Mouse (Mus musculus) left cerebral cortex, adult 11 months (tissue): ENCODE results near the gene Efcab5.

Experiments
- DNase-seq: peaks from one replicate; pipeline ENCODE4 v3.0.0; 2022; ENCODE audit warnings: low spot score

Gene Efcab5

DNA sequence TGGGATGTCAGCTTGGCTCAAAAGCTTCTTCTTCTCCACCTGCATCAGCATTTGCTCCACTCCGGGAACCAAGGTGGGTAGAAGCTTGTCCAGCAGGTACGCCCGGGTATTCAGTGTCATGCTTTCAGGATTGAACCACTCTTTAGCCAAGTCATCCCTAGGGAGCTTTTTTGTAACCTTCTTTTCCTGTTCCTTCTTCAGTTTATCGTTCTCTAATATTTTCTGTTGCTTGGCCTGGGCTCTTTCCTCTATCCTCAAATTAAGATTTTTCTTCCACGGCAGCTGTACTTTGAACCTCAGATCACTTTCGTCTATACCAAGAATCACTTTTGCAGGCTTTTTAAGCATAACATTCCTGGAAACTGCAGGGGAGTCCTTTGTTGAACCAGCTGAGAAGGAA is at the start of gene Efcab5:
Gene Efcab5, minus strand, starts transcription at position 101 of the 400 bp plus-strand sequence.
- DNase-seq, result no peak

DNA sequence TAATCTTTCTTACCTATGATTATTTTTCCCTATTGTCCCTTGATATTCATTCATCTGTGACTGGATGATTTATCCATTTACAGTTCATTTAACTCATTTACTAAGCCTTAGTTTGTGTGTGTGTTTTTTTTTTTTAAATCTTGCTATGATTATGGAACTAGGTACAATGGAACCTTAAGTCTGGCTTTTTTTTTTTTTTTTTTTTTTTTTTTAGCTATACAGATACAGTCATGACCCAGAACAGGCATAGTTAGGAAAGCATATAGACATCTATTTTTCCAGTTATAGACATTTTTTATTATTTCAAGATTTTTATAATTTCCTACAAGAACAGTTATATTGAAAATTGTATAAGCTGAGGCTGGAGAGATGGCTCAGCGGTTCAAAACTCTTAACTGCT is 46.5 kb upstream of the Efcab5 start:
- no peak for DNase-seq

DNA sequence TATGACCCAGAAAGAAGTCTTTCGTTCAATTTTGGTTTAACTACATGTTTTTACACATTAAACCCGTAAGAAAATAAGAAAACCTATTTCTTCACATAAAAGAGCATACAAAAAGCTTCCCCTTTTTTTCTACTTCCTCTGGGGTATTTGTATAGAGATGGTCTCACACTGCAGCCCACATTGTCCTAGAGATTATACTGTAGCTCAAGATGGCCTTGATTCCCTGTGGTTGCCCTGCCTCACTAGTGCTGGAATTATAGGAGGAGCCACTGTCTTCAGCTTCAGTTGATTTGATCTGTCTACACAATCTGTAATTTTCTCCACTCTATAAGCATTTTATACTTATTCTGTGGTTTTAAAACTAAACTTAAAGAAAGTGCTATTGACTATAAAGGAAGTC is 42.7 kb upstream of the Efcab5 start:
- no peak for DNase-seq

DNA sequence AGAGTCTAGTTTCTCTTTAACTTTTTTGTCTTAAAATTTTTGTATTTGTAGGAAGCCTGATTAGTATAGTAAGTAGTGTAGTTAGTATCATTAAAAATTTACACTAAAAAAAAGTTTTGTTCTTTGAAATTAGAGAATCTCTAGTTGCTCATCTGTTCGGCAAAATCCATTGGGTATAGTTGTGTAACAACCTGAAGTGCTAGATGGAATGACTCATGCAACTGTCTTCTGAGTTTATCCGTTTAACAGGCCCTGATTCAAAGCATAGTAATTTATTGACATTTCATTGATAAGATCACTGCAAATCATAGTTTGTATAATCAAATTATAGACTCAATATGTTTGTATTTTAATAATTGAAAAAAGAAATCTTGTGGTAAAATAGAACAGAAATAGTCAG is 42.0 kb upstream of the Efcab5 start:
- no peak for DNase-seq

DNA sequence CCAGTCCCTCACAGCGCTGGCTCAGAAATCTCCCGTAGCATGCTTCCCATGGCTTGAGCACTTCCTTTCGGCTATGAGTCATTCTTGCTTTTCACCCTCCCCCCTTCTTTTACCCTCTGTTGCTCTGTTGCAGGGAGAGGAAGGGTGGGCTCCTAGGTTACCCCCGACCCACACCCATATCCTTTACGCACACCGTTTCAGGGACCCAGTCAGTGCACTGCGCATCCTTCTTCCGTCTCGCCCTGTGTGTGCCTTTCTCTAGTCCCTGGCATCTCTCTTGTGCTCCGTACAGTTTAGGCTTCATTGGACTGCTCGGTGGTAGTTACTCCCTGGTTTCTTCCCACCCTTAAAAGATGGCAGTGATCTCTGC is 28.0 kb upstream of the Efcab5 start:
- DNase-seq, result peak; percentile 14

DNA sequence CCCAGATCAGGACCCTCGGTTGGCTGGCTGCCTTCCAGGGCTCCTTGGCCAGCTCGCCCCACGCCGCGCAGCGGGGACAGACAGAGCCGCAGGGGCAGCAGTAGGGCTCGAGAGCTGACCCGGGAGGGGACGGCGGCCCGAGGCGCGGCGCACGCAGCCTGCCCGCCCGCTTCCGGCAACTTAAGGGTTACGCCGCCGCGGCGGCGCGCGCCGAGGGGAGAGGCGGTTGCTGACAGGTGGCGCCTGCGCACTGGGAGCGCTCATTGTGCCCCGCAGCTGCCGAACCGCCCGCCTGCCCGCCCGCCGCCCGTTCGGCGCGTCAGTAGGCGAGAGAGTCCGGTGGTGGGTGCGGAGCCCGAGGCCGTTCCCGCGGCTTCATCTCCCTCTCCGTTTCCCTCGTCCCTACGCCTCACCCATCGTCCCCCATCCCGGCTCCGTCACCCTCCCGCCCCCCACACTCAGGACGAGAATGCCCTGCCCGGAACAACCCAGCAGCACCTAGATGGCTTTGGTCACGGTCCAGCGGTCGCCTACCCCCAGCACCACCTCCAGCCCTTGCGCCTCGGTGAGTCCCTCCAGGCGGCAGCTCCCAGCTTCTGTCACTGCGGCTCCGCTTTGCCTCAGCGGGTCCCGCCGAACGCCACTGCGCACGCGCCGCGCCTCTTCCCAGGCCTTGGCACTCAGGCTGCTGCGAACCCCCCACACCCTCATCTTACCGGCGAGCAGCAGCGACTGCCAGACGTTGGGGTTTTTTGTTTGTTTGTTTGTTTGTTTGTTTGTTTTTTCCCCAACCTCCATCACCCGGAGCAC is 27.4 kb upstream of the Efcab5 start, which contains the start of gene Ssh2:
Gene Ssh2, plus strand, starts transcription at position 337 of the 810 bp plus-strand sequence.
- DNase-seq, result peak; percentile 58

DNA sequence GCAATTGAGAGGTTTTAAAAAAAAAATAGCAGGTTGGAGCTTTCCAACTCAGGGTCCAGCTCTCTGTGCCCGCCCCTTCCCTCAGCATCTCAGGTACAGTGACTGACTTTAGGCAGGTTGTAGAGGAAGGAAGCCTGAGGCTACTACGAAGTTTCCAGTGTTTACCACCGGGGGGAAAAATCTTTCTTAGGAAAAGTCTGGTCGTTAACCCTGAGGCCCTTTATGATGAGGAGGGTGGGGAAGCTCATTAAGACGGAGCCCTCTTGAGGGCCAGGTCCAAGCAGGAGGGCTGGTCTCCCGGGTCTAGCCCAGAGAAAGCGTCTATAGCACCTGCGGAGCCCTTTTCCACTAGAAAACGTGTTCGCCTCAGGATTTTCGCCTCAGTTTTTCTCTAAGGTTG is 26.7 kb upstream of the Efcab5 start:
- no peak for DNase-seq

DNA sequence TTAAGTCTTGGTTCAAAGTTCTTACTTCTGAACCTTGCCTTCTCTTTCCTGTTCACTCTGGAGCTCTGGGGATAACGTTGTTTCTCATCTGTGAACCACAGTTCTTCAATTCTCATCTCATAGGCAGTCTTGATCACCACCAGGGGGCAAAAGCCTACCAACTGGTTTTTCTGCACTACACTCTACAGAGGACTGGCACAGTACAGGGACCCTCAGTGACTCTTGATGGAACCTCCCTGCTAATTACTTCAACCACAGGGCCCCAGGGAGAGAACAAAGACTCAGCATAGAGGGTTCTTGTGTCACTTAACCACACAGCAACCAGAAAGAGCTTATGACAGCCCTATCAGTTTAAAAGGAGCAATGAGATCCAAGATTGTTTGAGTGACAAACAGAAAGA is 26.0 kb upstream of the Efcab5 start:
- DNase-seq, result peak; percentile 44

DNA sequence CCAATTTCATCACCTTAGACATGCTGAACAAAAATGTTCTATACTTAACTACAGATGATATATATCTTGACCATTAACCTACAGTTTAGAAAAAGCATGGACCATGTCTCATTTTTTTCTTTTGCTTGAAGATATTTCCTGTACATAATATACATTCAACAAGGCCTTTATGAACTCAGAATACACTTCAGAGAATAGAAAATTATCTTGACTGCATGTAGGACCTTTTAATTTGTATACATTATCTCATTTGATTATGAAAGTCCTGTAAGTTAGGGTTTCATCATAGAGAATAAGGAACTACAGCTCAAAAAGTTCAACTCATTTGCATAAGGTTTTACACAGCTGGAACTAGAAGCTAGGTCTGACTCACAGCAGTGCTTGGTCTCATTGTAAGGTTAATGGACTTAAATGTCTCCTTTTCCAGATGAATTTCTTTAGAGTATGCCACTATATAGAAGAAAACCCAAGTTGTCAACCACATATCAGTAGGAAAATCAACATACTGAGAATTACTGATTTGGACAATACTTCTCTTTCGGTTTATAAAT is 25.4 kb upstream of the Efcab5 start:
- no peak for DNase-seq

DNA sequence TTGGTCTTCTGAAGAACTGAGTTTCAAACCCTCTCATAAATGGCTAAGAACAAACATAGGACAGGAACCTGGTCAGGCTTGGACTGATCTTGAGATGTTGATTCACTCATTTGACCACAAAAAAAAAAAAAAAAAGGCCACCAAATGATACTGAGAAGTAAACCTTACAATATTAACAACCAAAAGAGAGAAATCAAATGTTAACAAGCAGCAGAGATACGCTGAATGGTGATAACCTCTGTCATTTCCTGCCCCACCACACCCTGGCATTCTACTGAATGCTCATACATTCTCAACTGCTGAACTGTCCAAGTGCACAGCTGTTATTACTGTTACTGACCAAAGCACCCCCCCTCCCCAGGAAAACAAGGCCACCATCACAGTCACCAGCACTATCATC is 11.9 kb upstream of the Efcab5 start:
- no peak for DNase-seq

DNA sequence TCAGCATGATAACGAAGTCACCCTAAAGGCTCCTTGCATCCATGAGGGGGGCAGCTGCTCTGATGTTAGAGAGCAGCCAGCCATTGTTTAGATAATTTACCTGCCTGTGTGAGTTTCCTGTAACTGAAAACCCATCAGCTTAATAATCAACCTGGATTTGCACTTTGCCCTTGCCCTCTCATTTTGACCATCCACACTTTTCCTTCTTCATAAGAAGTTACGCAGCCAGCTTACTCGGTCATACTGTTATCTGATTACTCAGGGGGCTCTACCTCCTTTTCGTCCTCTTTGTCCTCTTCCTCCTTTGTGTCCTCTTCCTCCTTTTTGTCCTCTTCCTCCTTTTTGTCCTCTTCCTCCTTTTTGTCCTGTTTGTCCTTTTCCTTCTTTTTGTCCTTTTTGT is 10.9 kb upstream of the Efcab5 start:
- no peak for DNase-seq

DNA sequence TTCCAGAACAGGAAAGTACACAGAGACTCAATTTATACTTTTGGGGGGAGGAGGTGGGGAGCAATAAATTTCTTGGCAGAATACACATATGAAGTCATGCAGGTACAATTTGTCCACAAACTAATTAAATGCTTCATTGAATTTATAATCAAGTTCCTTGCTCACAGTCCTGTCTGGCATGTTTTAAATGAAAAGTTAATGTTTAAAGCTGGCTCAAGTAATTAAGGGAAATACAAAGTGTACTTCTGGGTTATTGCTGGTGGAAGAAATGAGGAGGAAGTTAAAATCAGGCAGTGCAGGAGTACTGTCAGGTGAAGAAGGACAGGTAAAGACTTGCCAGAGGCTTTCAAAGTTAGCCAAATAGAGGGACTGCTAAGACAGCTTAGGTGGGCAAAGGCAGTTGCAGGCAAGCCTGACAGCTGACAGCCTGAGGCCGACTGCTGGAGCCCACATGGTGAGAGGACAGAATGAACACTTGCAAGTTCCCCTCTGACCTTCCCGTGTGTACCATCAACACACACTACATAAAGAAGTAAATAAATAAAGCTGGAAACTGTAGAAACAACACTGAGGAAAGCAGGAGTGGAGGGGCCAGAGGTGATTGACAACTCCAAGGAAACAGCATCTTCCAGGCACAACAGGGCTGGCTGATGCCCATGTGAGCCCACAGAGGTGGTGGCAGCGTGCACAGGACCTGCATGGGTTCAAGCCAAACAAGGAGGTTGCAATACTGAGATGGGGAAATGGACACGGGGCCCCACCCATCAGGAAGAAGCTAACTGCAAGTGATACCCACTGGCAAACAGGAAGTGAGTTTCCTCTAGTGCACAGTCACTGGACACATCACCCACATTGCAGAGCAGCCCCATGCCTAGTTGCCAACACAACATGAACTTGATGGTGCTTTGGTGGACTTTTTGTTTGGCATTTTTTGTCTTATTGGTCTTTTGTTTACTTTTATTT is 7.7 kb upstream of the Efcab5 start:
- DNase-seq, result no peak

DNA sequence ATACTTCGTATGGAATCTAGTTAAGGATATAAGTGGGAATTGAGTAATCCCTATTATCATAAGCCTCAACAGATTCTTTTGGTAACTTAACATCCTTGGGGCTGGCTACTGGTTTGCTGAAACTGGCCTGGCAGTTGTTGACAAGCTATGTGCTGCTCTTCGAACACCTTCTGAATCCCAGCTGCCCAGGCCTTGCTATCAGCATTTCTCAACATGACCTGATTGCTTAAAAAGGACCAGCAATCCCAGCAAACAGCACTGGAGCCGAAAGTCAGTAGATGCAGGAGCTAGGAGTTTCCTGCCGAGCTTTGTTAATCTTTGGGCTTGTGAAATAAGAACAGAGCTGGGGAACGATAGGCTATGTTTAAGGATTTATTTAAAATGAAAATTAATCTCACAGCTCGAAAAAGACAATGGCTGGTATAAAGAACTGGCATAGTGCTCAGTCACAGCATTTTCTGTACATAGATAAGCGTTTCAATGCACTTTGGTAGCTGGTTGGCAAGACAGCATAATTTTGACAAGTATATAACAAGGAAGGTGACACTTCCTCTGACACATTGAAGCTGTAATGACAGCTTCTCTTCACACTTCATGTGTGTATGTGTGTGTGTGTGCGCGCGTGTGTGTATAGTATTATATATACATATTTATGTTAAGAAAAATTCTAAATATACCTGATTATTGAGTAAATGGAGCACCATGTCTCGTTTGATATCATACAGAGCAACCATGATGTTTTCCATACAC is 6.8 kb upstream of the Efcab5 start:
- no peak for DNase-seq

DNA sequence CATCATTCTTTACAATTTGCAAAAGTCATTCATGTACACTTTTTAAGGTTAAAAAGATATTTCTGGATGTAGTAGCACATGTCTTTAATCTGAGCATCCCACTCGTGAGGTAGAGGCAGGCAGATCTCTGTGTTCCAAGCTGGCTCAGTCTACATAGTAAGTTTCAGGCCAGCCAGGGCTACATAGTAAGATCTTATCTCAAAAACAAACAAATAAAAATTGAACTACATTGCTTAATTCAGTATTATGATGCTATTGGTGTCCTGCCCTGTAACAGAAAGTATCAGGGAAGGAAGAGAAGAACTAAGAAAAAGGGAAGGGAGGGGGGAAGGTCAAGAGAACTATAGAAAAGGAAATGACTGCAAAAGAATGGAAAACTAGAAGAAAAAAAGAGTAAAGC is 6.0 kb upstream of the Efcab5 start:
- no peak for DNase-seq

DNA sequence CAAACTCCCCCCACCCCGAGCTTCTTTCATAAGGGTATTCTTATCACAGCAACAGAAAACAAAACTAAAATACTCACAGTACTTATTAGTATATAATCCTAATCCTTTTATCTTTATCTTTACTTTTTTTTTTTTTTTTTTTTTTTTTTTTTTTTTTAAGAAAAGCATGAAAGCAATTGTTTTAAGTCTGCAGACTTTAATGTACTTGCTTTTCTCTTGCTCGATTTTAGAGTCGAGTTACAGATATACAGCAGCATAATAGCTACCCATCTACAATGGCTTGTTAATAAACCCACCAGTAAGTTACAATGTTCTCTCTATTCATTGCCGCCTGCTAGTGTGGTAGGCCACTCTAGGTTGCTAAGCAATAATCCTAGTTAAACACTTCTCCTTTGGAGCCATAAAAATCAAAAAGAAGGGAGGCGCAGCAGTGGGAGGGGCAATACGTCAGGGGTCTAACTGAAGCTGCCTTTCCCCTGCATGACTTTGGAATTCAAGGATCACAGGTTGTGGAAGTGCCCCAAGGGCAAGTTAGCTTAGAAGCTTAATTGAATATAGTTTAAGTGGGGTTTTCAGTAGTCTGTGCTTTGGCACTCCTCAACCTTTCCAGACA is 5.3 kb upstream of the Efcab5 start:
- DNase-seq, result no peak

DNA sequence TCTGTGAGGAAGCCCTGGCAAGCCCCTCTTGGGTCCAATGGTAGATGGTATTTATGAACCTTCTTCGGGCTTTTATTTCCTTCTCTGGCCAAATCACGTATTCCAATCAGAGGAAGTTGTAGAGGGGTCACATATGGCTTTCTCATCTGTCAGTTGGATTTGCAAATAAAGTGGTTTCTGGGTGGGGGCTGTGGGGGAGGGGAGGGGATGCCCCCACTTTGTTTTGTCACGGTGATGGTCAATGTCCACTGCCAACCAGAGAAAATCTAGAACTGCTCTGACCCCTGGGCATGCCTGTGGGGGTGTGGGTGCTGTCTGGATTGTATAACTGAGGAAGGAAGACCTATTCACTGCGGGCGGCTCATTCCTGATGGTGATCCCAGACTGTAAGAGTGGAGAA is 4.6 kb upstream of the Efcab5 start:
- DNase-seq, result no peak

DNA sequence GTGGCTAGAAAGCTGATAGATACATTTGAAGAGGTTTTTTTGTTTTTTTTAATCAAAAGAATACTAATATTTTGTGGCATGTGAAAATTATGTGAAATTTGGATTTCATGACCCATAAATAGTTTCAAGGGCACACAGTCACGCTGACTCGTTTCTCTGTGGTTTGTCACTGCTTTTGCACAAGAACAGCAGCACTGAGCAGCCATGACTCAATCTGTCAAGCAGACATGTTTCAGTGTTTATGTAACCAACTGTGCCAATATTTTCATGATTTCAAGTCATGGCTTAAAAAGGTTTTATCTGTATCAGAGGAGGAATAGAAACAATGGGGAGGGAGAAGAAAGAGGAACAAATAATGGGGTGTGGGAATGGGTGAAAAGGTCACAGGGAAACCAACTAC is 3.8 kb downstream of the Efcab5 start:
- no peak for DNase-seq

DNA sequence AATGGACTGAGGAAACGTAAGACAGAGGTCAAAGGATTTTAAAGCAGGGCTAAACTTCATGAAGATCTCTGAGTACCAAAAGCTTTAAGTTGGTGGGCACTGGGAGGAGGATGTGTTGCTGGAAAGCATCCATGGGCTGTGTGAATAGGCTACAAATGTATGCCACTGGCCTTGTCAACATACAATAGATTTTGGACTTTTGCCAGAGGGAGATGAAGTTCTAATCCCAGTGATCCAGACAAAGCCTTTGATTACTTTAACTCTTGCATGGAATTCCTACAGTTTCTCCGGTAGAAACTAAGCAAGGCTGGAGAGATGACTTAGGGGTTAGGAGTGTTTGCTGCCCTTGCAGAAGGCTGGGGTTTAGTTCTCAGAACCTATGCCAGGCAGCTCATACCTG is 6.2 kb downstream of the Efcab5 start:
- DNase-seq, result no peak

DNA sequence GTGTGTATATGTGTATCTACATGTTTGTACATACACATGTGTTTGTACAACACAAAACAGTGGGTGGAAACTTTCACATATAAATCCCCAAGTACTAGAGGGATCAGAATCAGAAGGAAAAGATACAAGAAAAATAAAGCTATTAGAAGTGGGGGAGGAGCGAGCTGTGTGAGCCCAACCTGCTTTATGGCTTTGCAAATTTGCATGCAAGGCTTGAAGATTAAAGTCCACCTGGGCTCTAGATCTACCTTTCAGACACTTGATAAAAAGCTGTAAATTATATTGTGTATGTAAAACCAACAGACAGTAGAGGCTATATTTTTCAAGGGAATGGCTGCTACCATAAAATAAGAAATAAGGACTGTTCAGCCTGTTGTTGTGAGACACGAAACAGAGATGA is 6.7 kb downstream of the Efcab5 start:
- no peak for DNase-seq

DNA sequence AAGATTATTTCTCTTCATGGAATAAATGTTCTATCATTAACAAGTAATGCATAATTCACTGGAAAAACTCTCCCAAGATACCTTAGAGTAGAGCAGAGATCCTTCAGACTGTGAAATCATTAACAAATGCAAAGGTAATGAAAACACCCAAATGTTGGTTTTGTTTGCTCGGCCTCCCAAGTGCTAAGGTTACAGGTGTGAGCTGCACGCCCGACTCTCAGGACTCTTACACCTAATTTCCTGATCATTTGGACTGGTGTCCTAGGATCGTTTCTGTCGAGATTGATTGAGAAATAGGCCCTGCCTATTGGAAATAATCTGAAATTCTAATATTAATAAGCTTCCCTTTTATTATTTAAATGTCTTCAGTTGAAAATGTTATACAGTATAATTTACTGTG is 7.2 kb downstream of the Efcab5 start:
- no peak for DNase-seq

DNA sequence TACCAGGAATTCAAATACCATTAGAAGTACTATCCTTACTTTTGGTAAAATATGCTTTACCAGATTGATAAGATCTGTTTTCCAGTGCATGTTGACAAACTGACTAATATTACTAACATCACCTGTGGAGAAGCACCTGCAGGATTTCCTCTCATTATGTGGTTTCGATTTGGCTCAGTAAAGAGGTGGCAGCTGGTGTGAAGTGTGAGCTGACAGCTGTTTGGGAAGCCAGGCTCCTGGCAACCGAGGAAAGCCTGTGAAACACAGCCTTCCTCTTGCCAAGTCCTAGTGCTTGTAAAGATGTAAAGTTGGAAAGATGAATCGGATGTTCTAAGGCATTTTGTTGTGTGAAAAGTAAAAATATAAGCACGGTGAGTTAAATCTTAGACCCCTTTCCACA is 7.9 kb downstream of the Efcab5 start:
- peak; percentile 19 for DNase-seq

DNA sequence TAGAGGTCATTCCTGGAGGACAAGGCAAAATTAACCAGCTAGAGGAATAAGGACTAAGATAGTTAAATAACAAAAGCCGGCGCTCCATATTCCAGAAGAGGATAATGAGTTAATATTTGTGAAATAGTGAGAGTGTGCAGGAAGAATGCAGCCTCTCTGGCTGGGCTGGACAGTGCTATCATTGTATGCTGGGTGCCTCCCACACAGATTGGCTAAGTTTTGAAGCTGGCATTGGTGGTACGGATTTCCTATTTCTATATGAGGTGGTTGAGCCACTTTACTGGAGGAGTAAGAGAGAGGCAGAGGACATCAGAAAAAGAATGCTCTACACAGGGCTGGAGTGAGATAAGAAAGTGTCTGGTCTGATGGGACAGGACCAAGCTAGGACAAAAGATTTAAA is 9.0 kb downstream of the Efcab5 start:
- no peak for DNase-seq
